Mouse (Mus musculus) liver, embryonic 16.5 days (tissue): ENCODE data around the gene Spib. TPM values are rescaled to one million over a fixed set of nuclear protein-coding genes. Genes with fewer than 3 reads are reported as not detected.

Experiments used
- ATAC-seq: fragments of 200-750 bp; cut with Nextera tagmentation; 2 replicates; pipeline ENCODE4 v1.8.0; 2017; ENCODE audit warnings: low read depth, mild to moderate bottlenecking, moderate number of reproducible peaks, moderate library complexity
- H3K27ac ChIP-seq: fragments of 300-500 bp; sonication (generic); 2 replicates; pipeline ENCODE4 v1.5.1; 2014; ENCODE audit warnings: mild to moderate bottlenecking, low read length
- H3K27me3 ChIP-seq: fragments of 300-500 bp; sonication (generic); 2 replicates; pipeline ENCODE4 v1.6.1; 2014; ENCODE audit warnings: low read depth, low read length, mixed read lengths; ENCODE audit not compliant: control insufficient read depth, insufficient read depth
- H3K36me3 ChIP-seq: fragments of 300-500 bp; sonication (generic); 2 replicates; pipeline ENCODE4 v1.6.1; 2014; ENCODE audit warnings: mild to moderate bottlenecking; ENCODE audit not compliant: control insufficient read depth, insufficient read depth
- H3K4me1 ChIP-seq: fragments of 300-500 bp; sonication (generic); 2 replicates; pipeline ENCODE4 v1.6.1; 2014; ENCODE audit warnings: low read depth, low read length, mixed read lengths; ENCODE audit not compliant: control insufficient read depth
- H3K4me2 ChIP-seq: fragments of 300-500 bp; sonication (generic); 2 replicates; pipeline ENCODE4 v1.6.1; 2014; ENCODE audit warnings: low read depth, low read length, mixed read lengths
- H3K4me3 ChIP-seq: fragments of 300-500 bp; sonication (generic); 2 replicates; pipeline ENCODE4 v1.5.1; 2014; ENCODE audit warnings: low read depth, mild to moderate bottlenecking, low read length
- H3K9ac ChIP-seq: fragments of 300-500 bp; sonication (generic); 2 replicates; pipeline ENCODE4 v1.6.1; 2014; ENCODE audit warnings: low read depth, low read length
- H3K9me3 ChIP-seq: fragments of 300-500 bp; sonication (generic); replicated peaks from 2 replicates; pipeline ENCODE4 v1.6.1; 2016; ENCODE audit warnings: low read length; ENCODE audit not compliant: control insufficient read depth
- WGBS: fragments of 180-500 bp; shearing (Covaris S2); extraction: QIAGEN DNeasy Blood & Tissue Kit; methylation state at CpG from one replicate; pipeline ENCODE4 v1.1.7; 2014; ENCODE audit not compliant: insufficient replicate concordance; 5-methylcytosine and 5-hydroxymethylcytosine counted together
- polyA plus RNA-seq: library from polyadenylated mRNA; unstranded; fragments of >200 nt; fragmentation: Nextera tagmentation; extraction: Ambion mirVana; gene quantifications from 2 replicates; pipeline ENCODE4 v1.2.1, GENCODE M21; 2015

The Spib gene
- polyA plus RNA-seq, 1 experiment from 2014 or later, result 2.0 TPM

- peaks cover 50% of the 10 kb centered on the region for H3K27me3 ChIP-seq
- no peak for ATAC-seq
- no peaks in the 10 kb centered on the region for H3K9me3 ChIP-seq
- H3K9ac ChIP-seq, result no peak overlapping the region
- H3K4me1 ChIP-seq, result peaks cover 5% of the 10 kb centered on the region
- H3K4me2 ChIP-seq, result no peak overlapping the region
- H3K27ac ChIP-seq, result no peak overlapping the region
- no peaks in the 10 kb centered on the region for H3K36me3 ChIP-seq
- no peak overlapping the region for H3K4me3 ChIP-seq
- 54% methylated on average over 2 of the region's 2 CpGs for WGBS
Measured at GRCm38 (mm10) chr7:44523056-44523455, 8.8 kb downstream of the Spib start.

DNA sequence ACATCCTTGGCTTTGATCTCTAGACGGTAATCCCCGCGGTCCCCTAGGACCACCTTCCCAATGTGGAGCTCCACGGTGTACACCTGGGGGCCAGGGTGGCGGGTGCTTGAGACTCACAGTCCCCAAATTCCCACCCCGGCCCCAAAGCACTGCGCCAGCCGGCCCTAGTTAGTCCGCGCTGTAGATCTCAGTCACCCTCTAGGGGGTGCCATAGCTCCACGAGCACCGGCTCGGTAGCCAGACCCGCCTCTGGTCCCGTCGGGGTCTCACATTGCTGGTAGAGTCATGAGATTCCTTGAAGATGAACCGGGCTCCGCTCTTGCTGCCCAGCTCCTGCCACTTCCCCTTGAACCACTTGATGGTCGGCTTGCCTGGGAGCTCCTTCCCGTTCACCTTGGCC lies 10.2 kb downstream of the Spib start:
- Histone ChIP-seq H3K9ac (no peak overlapping the region), H3K4me1 (no peaks in the 10 kb centered on the region), H3K4me2 (no peak overlapping the region), H3K36me3 (no peaks in the 10 kb centered on the region), H3K9me3 (no peaks in the 10 kb centered on the region), H3K27me3 (peaks cover 50% of the 10 kb centered on the region), H3K27ac (no peak overlapping the region), H3K4me3 (no peak overlapping the region)
- WGBS, result 2% methylated on average over 20 of the region's 20 CpGs
- no peak for ATAC-seq

DNA sequence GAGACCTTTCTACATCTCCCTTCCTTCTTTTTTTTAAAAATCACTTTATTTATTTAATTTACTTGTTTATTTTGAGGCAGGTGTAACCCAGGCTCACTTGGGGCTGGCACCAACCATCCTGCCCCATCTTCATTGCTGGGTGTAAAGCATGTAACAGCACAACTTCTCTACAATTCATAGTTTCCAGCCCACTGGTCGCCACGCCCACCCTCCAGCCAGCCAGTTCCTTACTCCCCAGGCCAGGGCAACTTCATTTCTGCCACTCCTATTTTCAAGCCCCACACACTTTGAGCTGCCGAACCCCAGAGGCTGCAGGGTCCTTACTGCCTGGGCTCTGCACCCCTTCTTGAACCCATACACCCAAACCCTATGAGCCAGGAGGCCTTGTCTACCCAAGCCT lies 10.9 kb downstream of the Spib start:
- Histone ChIP-seq H3K4me1 (no peaks in the 10 kb centered on the region), H3K4me2 (no peak overlapping the region), H3K27me3 (peaks cover 47% of the 10 kb centered on the region), H3K9me3 (no peaks in the 10 kb centered on the region), H3K9ac (no peak overlapping the region), H3K27ac (no peak overlapping the region), H3K36me3 (no peaks in the 10 kb centered on the region), H3K4me3 (no peak overlapping the region)
- 51% methylated on average over 3 of the region's 3 CpGs for WGBS
- ATAC-seq, result no peak

GRCm38 (mm10) chr7:44519240-44519913 lies 12.5 kb downstream of the Spib start:
- no peaks in the 10 kb centered on the region for H3K9me3 ChIP-seq
- no peak overlapping the region for H3K27ac ChIP-seq
- ATAC-seq, result no peak
- no peak overlapping the region for H3K9ac ChIP-seq
- no peak overlapping the region for H3K4me2 ChIP-seq
- H3K4me3 ChIP-seq, result no peak overlapping the region
- WGBS, result 62% methylated on average over 9 of the region's 9 CpGs
- H3K36me3 ChIP-seq, result no peaks in the 10 kb centered on the region
- peaks cover 34% of the 10 kb centered on the region for H3K27me3 ChIP-seq
- H3K4me1 ChIP-seq, result no peaks in the 10 kb centered on the region

GRCm38 (mm10) chr7:44507491-44507890 lies 24.4 kb downstream of the Spib start:
- H3K36me3 ChIP-seq, result no peaks in the 10 kb centered on the region
- no peak overlapping the region for H3K9ac ChIP-seq
- H3K27ac ChIP-seq, result no peak overlapping the region
- no peaks in the 10 kb centered on the region for H3K9me3 ChIP-seq
- no peak for ATAC-seq
- H3K4me2 ChIP-seq, result no peak overlapping the region
- peaks cover 2% of the 10 kb centered on the region; the same call in 1 of the 2 replicates for H3K27me3 ChIP-seq
- no peak overlapping the region for H3K4me3 ChIP-seq
- H3K4me1 ChIP-seq, result no peaks in the 10 kb centered on the region

DNA sequence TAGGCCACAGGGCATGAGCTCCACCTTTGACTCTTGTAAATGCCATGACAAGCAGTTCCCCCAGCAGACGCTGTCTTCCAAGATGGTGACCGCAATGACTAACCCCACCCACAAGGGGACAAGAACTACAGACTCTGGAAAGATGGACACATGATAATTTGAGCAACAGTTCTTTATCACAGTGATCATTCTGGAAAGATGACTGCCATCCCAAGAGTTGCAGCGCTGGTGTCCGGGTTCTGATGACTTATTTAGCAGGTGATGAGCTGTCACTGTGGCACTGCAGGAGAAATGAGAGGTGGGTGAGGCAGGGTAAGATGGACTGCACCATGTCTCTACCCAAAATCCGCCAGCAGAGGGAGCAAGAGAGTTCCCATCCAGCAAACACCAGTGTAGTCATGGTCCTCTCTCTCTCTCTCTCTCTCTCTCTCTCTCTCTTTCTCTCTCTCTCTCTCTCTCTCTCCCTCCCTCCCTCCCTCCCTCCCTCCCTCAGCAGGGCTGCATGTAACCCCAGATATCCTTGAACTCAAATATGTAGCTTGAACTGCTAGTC lies 30.2 kb downstream of the Spib start:
- H3K9ac ChIP-seq, result no peak overlapping the region
- no peaks in the 10 kb centered on the region for H3K36me3 ChIP-seq
- no peaks in the 10 kb centered on the region for H3K9me3 ChIP-seq
- peaks cover 12% of the 10 kb centered on the region for H3K4me1 ChIP-seq
- H3K4me3 ChIP-seq, result no peak overlapping the region
- H3K27ac ChIP-seq, result no peak overlapping the region
- ATAC-seq, result no peak
- WGBS, result 23% methylated on average over 5 of the region's 5 CpGs
- peaks cover 2% of the 10 kb centered on the region for H3K27me3 ChIP-seq
- H3K4me2 ChIP-seq, result no peak overlapping the region

DNA sequence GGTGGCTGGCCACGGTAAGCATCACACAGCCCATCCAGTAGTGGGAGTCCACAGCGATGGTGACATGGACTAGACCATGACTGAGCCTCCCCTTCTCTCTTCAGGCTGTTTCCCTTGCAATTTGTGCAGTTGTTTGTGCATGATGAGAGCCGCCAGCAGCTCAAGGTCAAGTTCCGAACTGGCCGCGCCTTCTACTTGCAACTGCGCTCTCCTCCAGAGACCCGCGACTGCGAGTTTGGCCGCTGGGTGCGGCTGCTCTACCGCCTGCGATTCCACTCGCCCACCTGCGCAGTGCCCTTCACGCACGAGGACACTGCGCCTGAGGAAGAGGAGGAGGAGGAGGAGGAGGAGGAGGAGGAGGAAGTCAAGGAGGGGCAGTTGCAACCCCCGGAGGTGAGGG lies 31.8 kb downstream of the Spib start:
- H3K9me3 ChIP-seq, result no peaks in the 10 kb centered on the region
- no peaks in the 10 kb centered on the region for H3K36me3 ChIP-seq
- H3K9ac ChIP-seq, result no peak overlapping the region
- WGBS, result 64% methylated on average over 17 of the region's 20 CpGs
- peaks cover 2% of the 10 kb centered on the region for H3K27me3 ChIP-seq
- H3K4me2 ChIP-seq, result no peak overlapping the region
- no peak for ATAC-seq
- no peak overlapping the region for H3K27ac ChIP-seq
- no peak overlapping the region for H3K4me3 ChIP-seq
- peaks cover 22% of the 10 kb centered on the region for H3K4me1 ChIP-seq

GRCm38 (mm10) chr7:44498922-44499321 lies 32.9 kb downstream of the Spib start:
- no peak overlapping the region for H3K4me3 ChIP-seq
- 34% methylated on average over 1 of the region's 1 CpGs for WGBS
- H3K4me1 ChIP-seq, result peaks cover 27% of the 10 kb centered on the region
- no peak for ATAC-seq
- no peak overlapping the region for H3K4me2 ChIP-seq
- no peak overlapping the region for H3K9ac ChIP-seq
- H3K36me3 ChIP-seq, result peaks cover under 1% of the 10 kb centered on the region; the same call in 1 of the 2 replicates
- H3K27me3 ChIP-seq, result peaks cover 2% of the 10 kb centered on the region
- H3K9me3 ChIP-seq, result no peaks in the 10 kb centered on the region
- peak overlapping the region; percentile 48; the same call in 1 of the 2 replicates for H3K27ac ChIP-seq

DNA sequence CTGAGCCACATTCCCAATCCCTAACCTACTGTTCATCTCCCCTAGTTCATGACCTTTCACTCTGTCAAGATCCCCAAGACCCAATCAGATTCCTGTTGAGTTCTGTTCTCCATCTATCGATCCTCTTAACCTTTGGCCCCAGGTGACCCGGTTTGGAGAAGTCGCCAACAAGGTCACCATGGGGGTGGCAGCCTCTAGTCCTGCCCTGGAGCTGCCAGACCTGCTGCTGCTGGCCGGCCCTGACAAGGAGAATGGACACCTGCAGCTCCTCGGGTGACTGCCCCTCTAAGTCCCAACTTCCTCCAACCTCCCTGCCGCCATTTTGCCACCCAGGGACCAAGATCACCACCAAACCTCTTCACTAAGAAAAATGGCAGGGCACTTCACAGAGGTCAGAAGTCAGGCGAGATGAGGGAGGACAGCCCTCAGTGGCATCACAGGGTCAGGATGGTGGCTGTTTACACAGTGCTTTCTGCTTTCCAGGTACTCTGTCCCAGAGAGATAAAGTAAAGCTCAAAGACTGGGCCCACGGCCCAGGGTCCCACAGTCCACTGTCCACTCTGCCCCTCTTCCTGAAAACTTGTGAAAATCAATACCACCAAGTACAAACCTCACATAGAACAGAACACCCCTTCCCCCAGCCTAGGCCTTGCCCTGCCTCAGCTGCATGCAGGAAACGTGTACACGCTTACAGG lies 34.4 kb downstream of the Spib start:
- H3K27me3 ChIP-seq, result peaks cover 2% of the 10 kb centered on the region
- peak overlapping the region; percentile 65 for H3K9ac ChIP-seq
- peaks cover 27% of the 10 kb centered on the region for H3K4me1 ChIP-seq
- peaks cover 3% of the 10 kb centered on the region for H3K36me3 ChIP-seq
- H3K27ac ChIP-seq, result peak overlapping the region; percentile 96
- H3K9me3 ChIP-seq, result no peaks in the 10 kb centered on the region
- WGBS, result 75% methylated on average over 10 of the region's 10 CpGs
- peak overlapping the region; percentile 80 for H3K4me3 ChIP-seq
- peak; percentile 10; the same call in 1 of the 2 replicates for ATAC-seq
- peak overlapping the region; percentile 82 for H3K4me2 ChIP-seq
